Mouse (Mus musculus) midbrain, postnatal 0 days (tissue): ENCODE results near the gene Col4a3bp. TPM values are rescaled to one million over a fixed set of nuclear protein-coding genes. Genes with fewer than 3 reads are reported as not detected.

Experiments
- ATAC-seq: fragments of 200-750 bp; cut with Nextera tagmentation; 2 replicates; pipeline ENCODE4 v1.8.0; 2017; ENCODE audit warnings: moderate number of reproducible peaks, mild to moderate bottlenecking, moderate TSS enrichment, moderate library complexity; ENCODE audit not compliant: low FRiP score
- DNase-seq: peaks from one replicate; pipeline ENCODE4 v3.0.0-alpha.2; 2015; ENCODE audit warnings: low spot score
- H3K27ac ChIP-seq: fragments of 300-500 bp; sonication (generic); 2 replicates; pipeline ENCODE4 v1.5.1; 2014; ENCODE audit warnings: low read depth, mild to moderate bottlenecking, low read length, mixed read lengths
- H3K27me3 ChIP-seq: fragments of 300-500 bp; sonication (generic); 2 replicates; pipeline ENCODE4 v1.6.1; 2014; ENCODE audit warnings: low read length, control low read depth, mixed read lengths; ENCODE audit not compliant: insufficient read depth
- H3K36me3 ChIP-seq: fragments of 300-500 bp; sonication (generic); 2 replicates; pipeline ENCODE4 v1.6.1; 2014; ENCODE audit warnings: low read length, control low read depth, mixed read lengths; ENCODE audit not compliant: insufficient read depth
- H3K4me1 ChIP-seq: fragments of 300-500 bp; sonication (generic); 2 replicates; pipeline ENCODE4 v1.6.1; 2014; ENCODE audit warnings: mild to moderate bottlenecking, control low read depth, antibody characterized with exemption, low read length, mixed read lengths; ENCODE audit not compliant: insufficient read depth
- H3K4me2 ChIP-seq: fragments of 300-500 bp; sonication (generic); 2 replicates; pipeline ENCODE4 v1.6.1; 2014; ENCODE audit warnings: low read depth, mild to moderate bottlenecking, low read length, mixed read lengths; ENCODE audit not compliant: poor library complexity, severe bottlenecking
- H3K4me3 ChIP-seq: fragments of 300-500 bp; sonication (generic); 2 replicates; pipeline ENCODE4 v1.5.1; 2014; ENCODE audit warnings: low read depth, mild to moderate bottlenecking, low read length, moderate library complexity
- H3K9ac ChIP-seq: fragments of 300-500 bp; sonication (generic); replicated peaks from 2 replicates; pipeline ENCODE4 v1.6.1; 2014; ENCODE audit warnings: mild to moderate bottlenecking, low read length, moderate library complexity, mixed read lengths; ENCODE audit not compliant: poor library complexity, severe bottlenecking
- H3K9me3 ChIP-seq: fragments of 300-500 bp; sonication (generic); 2 replicates; pipeline ENCODE4 v1.6.1; 2016; ENCODE audit warnings: low read length, control low read depth
- CTCF ChIP-seq: IDR thresholded peaks from 2 replicates; pipeline ENCODE4 v1.5.1; 2016; ENCODE audit warnings: antibody characterized with exemption, mild to moderate bottlenecking
- WGBS: fragments of 180-500 bp; shearing (Covaris S2); extraction: QIAGEN DNeasy Blood & Tissue Kit; methylation state at CpG from one replicate; pipeline ENCODE4 v1.1.7; 2014; 5-methylcytosine and 5-hydroxymethylcytosine counted together
- polyA plus RNA-seq: library from polyadenylated mRNA; unstranded; fragments of >200 nt; fragmentation: Nextera tagmentation; extraction: Ambion mirVana; gene quantifications from 2 replicates; pipeline ENCODE4 v1.2.1, GENCODE M21; 2015
- total RNA-seq: library from RNA; depleted of rRNA; stranded (reverse); fragments of >200 nt; gene quantifications from 2 replicates; pipeline ENCODE4 v1.2.3, GENCODE M21; 2014

Col4a3bp gene
- total and polyA plus RNA-seq, 2 experiments from 2014 or later: 9.6 to 43.4 TPM

DNA sequence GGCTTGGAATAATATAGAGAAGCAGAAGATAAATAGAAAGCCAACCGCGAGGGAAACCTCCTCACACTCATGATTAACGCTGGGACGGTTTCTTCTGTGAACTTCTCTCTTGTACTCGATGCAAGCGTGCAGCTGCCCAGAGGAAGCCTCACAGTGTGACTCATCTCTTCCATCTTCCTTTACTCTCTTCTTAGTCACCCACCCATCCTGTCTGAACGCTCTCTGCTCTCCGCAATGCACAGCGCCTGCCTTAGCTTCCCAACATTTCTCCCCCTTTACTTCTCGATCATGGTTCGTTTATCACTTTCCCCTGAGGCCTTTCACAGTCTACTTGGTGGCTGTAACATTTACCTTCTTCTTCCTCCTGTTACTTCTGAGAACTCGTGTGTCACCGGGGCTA lies 31.8 kb upstream of the Col4a3bp start:
- WGBS: 81% methylated on average over 13 of the region's 13 CpGs
- Histone ChIP-seq H3K4me2 (no peak overlapping the region), H3K9ac (no peak overlapping the region), H3K36me3 (no peaks in the 10 kb centered on the region), H3K9me3 (no peaks in the 10 kb centered on the region), H3K4me1 (no peaks in the 10 kb centered on the region), H3K27ac (no peak overlapping the region), H3K27me3 (no peaks in the 10 kb centered on the region), H3K4me3 (no peak overlapping the region)
- ATAC-seq: no peak
- no peak for DNase-seq
- TF ChIP-seq CTCF: no peak

DNA sequence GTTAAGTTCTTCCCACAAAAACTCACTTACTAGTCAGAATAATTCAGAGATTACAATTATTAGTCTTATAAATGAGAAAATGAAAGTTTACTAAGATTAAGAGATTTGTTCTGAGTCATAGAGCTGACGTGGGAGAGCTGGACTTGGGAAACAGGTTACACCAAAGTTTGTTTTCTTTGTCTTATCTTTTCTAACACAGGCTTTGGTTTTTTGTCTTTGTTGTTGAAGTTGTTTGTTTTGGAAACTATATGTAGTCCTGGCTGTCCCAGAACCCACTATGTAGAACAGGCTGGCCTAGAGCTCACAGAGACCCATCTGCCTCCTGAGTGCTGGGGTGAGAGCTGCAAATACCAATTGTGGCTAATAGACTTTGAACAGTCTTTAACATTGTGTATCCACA lies 31.2 kb upstream of the Col4a3bp start:
- no peak for ATAC-seq
- Histone ChIP-seq H3K9me3 (no peaks in the 10 kb centered on the region), H3K4me1 (no peaks in the 10 kb centered on the region), H3K9ac (no peak overlapping the region), H3K27ac (no peak overlapping the region), H3K4me2 (no peak overlapping the region), H3K4me3 (no peak overlapping the region), H3K36me3 (peaks cover 1% of the 10 kb centered on the region; the same call in 1 of the 2 replicates), H3K27me3 (no peaks in the 10 kb centered on the region)
- no peak for DNase-seq
- no peak for TF ChIP-seq CTCF
- WGBS: 88% methylated on average over 1 of the region's 1 CpGs

DNA sequence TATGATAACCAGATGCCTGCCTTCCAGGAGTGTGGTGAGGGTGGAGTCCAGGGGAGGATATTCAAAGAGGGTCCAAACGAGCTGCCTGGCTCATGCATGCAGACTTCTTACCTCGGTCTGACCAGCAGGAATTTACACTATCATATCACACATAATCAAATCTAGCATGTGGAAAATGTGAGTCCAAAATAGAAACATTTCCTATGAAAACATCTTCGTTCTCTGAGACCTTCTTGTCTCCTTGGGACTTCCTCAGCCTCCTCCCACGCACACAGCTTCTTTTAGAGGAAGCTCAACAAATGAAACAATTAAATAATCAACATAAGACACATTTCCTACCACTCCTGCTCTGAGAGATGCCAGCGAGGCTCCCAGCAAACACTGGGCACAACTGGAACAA lies 30.5 kb upstream of the Col4a3bp start:
- H3K27ac ChIP-seq: no peak overlapping the region
- H3K9me3 ChIP-seq: no peaks in the 10 kb centered on the region
- TF ChIP-seq CTCF: no peak
- no peaks in the 10 kb centered on the region for H3K4me1 ChIP-seq
- ATAC-seq: no peak
- H3K9ac ChIP-seq: no peak overlapping the region
- no peaks in the 10 kb centered on the region for H3K27me3 ChIP-seq
- WGBS: 73% methylated on average over 5 of the region's 5 CpGs
- no peak overlapping the region for H3K4me2 ChIP-seq
- H3K4me3 ChIP-seq: no peak overlapping the region
- peaks cover 3% of the 10 kb centered on the region; the same call in 1 of the 2 replicates for H3K36me3 ChIP-seq
- DNase-seq: no peak

DNA sequence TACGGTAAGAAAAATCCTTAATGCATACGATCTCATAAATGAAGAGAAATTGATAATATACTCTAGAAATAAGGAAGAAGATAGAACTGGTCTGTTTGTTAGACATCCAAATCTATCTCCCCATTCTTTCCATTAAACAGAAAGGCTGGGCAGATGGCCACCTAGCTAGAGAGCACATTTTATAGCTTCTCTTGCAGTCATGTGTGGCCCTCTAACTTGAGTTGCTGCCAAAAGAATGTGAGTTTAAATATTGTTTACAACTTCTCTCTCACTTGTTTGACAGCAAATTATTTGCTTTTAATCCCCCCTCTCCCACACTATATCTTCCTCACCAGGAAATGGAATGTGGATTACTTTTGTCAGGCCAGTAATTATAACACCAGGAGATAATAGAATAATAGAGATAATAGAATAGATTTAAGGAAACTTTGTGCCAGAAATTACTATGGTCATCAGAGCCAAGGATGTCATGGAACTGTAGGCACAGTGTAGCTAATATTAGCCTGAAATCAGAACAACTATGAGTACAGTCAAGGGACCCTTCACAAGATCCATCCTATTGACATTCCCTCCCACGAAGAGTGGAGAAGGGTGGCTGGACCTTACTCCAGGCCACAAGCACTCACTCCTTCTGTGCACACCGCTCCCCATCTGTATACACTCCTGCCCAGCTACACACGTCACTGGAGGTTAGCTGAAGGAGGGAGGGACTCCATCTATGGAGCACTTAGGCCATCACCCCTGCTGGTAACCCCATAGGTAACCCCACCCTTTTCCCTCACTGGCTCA lies 28.1 kb upstream of the Col4a3bp start:
- H3K9ac ChIP-seq: no peak overlapping the region
- H3K36me3 ChIP-seq: peaks cover 3% of the 10 kb centered on the region; the same call in 1 of the 2 replicates
- ATAC-seq: no peak
- WGBS: 87% methylated on average over 5 of the region's 5 CpGs
- no peak for DNase-seq
- TF ChIP-seq CTCF: no peak
- no peaks in the 10 kb centered on the region for H3K9me3 ChIP-seq
- H3K4me2 ChIP-seq: no peak overlapping the region
- no peak overlapping the region for H3K4me3 ChIP-seq
- no peaks in the 10 kb centered on the region for H3K27me3 ChIP-seq
- no peak overlapping the region for H3K27ac ChIP-seq
- no peaks in the 10 kb centered on the region for H3K4me1 ChIP-seq

DNA sequence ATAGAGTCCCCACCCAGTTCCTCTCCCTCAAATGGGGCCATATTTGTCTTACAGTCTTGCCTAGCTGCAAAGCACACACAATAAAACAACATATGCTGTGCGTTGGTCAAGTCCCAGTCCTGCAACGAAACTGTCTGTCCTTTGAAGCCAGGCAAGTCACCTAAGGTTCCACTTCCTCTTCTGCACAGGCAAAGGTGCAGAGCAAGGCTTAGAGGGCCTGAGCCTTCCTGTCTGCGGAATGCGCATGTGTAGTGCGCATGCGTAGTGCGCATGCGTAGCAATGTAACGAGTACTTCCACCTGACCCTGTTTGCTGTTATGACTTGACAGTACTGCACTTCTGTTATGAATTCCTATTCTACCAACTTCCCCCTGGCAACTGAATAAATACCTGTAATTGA lies 26.2 kb upstream of the Col4a3bp start:
- Histone ChIP-seq H3K4me3 (no peak overlapping the region), H3K36me3 (peaks cover 3% of the 10 kb centered on the region; the same call in 1 of the 2 replicates), H3K4me2 (no peak overlapping the region), H3K4me1 (no peaks in the 10 kb centered on the region), H3K27me3 (no peaks in the 10 kb centered on the region), H3K9me3 (no peaks in the 10 kb centered on the region), H3K9ac (no peak overlapping the region), H3K27ac (no peak overlapping the region)
- DNase-seq: no peak
- no peak for TF ChIP-seq CTCF
- 95% methylated on average over 9 of the region's 9 CpGs for WGBS
- ATAC-seq: no peak

DNA sequence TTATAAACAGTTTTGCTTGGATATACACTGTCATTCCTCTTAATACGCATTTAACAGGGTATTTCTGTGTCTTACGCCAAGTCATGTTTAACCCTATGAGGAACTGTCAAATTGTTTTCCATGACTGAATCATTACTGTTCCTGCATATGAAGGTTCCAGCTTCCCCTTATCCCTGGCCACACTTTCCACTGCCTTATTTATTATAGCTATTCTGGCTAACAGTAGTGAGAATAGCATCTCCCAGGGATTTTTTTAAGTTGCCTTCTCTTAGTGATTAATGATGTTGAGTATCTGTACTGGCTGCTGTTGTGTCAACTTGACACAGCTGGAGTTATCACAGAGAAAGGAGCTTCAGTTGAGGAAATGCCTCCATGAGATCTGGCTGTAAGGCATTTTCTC lies 25.1 kb upstream of the Col4a3bp start:
- no peak overlapping the region for H3K4me3 ChIP-seq
- H3K36me3 ChIP-seq: peaks cover 3% of the 10 kb centered on the region; the same call in 1 of the 2 replicates
- H3K27ac ChIP-seq: no peak overlapping the region
- WGBS: 96% methylated on average over 2 of the region's 2 CpGs
- DNase-seq (no peak), ATAC-seq (no peak)
- no peaks in the 10 kb centered on the region for H3K9me3 ChIP-seq
- no peaks in the 10 kb centered on the region for H3K4me1 ChIP-seq
- no peak overlapping the region for H3K9ac ChIP-seq
- TF ChIP-seq CTCF: no peak
- H3K27me3 ChIP-seq: no peaks in the 10 kb centered on the region
- H3K4me2 ChIP-seq: no peak overlapping the region
